Mouse (Mus musculus): ENCODE data around the gene Ercc4. TPM values are rescaled to one million over a fixed set of nuclear protein-coding genes. Genes with fewer than 3 reads are reported as not detected.

The Ercc4 gene
- total RNA-seq (2023), result 50.1 TPM

DNA sequence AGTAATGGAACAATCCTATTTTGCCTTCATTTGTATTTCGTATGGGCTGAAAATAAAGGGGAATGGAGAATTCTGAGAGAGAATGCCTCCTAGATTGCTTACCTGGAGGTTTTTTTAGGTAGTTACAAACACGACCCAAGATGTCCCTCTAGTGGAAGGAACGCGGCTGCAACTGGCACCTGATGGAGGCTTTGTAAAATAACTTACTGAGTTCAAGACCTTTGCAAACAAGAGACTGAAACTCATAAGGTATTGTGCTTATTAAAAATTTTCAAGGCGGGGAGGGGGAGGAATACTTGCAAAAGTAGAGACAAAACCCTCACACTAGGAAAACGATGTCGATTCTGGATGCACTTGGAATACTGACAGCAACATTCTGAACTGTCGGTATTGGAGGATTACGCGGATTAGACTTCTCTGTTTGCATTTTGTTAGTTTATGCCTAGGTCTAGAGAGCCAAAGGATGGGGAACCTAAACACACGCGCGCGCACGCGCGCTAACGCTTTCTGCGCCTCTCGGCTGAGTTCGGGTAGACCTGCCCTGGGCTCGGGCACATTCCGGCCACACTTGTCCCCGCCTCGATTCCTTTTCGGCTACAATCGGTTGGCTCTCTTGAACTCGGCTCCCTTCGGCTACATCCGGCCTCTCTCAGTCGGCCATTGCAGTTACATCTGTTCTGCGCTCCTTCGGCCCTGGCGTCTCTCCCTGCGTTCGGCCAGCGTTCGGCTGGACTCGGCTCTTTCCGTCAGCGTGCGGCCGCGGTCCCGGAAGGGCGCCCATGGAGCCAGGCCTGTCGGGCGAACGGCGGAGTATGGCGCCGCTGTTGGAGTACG, at the start of gene Ercc4:
Gene Ercc4, plus strand, starts transcription at position 529 of the 834 bp plus-strand sequence.

Other genes starting within 250 kb of the Ercc4 start
- 22.7 TPM for gene Mrtfb, start 146.8 kb downstream of the Ercc4 start, total RNA-seq (2023)

Data from CD8-positive naive resting alpha-beta T cell, adult 57 days (primary cell).